Mouse (Mus musculus) intestine, postnatal 0 days (tissue): ENCODE measurements around the gene Tyro3. TPM values are rescaled to one million over a fixed set of nuclear protein-coding genes. Genes with fewer than 3 reads are reported as not detected.

ENCODE experiments used
- ATAC-seq: fragments of 200-750 bp; cut with Nextera tagmentation; 2 replicates; pipeline ENCODE4 v1.8.0; 2017; ENCODE audit warnings: mild to moderate bottlenecking, moderate TSS enrichment, moderate library complexity
- H3K27ac ChIP-seq: fragments of 300-500 bp; sonication (generic); 2 replicates; pipeline ENCODE4 v1.5.1; 2014; ENCODE audit warnings: mild to moderate bottlenecking, low read depth, low read length, moderate library complexity
- H3K27me3 ChIP-seq: fragments of 300-500 bp; sonication (generic); replicated peaks from 2 replicates; pipeline ENCODE4 v1.6.1; 2014; ENCODE audit warnings: low read length, mixed read lengths; ENCODE audit not compliant: control insufficient read depth, insufficient read depth
- H3K36me3 ChIP-seq: fragments of 300-500 bp; sonication (generic); 2 replicates; pipeline ENCODE4 v1.6.1; 2014; ENCODE audit warnings: mild to moderate bottlenecking, moderate library complexity; ENCODE audit not compliant: control insufficient read depth, insufficient read depth
- H3K4me1 ChIP-seq: fragments of 300-500 bp; sonication (generic); replicated peaks from 2 replicates; pipeline ENCODE4 v1.6.1; 2014; ENCODE audit warnings: antibody characterized with exemption, low read length, mixed read lengths; ENCODE audit not compliant: control insufficient read depth, insufficient read depth
- H3K4me2 ChIP-seq: fragments of 300-500 bp; sonication (generic); replicated peaks from 2 replicates; pipeline ENCODE4 v1.6.1; 2014; ENCODE audit warnings: low read depth, mild to moderate bottlenecking, moderate library complexity
- H3K4me3 ChIP-seq: fragments of 300-500 bp; sonication (generic); 2 replicates; pipeline ENCODE4 v1.5.1; 2014; ENCODE audit warnings: low read depth, low read length
- H3K9ac ChIP-seq: fragments of 300-500 bp; sonication (generic); 2 replicates; pipeline ENCODE4 v1.6.1; 2014; ENCODE audit warnings: mild to moderate bottlenecking, low read depth, low read length
- H3K9me3 ChIP-seq: fragments of 300-500 bp; sonication (generic); 2 replicates; pipeline ENCODE4 v1.6.1; 2016; ENCODE audit warnings: mixed run types; ENCODE audit not compliant: control insufficient read depth
- CTCF ChIP-seq: sonication (generic); IDR thresholded peaks from 2 replicates; pipeline ENCODE4 v1.5.1; 2016; ENCODE audit warnings: low read depth, mild to moderate bottlenecking, control low read depth, antibody characterized with exemption, moderate library complexity
- WGBS: fragments of 180-500 bp; shearing (Covaris S2); extraction: QIAGEN DNeasy Blood & Tissue Kit; methylation state at CpG from one replicate; pipeline ENCODE4 v1.1.7; 2014; 5-methylcytosine and 5-hydroxymethylcytosine counted together
- polyA plus RNA-seq: library from polyadenylated mRNA; unstranded; fragments of >200 nt; fragmentation: Nextera tagmentation; extraction: Ambion mirVana; gene quantifications from 2 replicates; pipeline ENCODE4 v1.2.1, GENCODE M21; 2015

Tyro3 gene
- polyA plus RNA-seq, 1 experiment from 2014 or later = 4.5 TPM

GRCm38 (mm10) chr2:119803618-119804274, 6.2 kb downstream of the Tyro3 start:
- no peak for ATAC-seq
- Histone ChIP-seq H3K27ac (no peak overlapping the region), H3K9ac (no peak overlapping the region), H3K36me3 (0 out of 2 replicates have a peak, but pooled peaks cover 5% of the 10 kb centered on the region), H3K4me3 (no peak overlapping the region), H3K4me1 (no peaks in the 10 kb centered on the region), H3K9me3 (no peaks in the 10 kb centered on the region), H3K4me2 (no peak overlapping the region), H3K27me3 (no peaks in the 10 kb centered on the region)
- no peak for TF ChIP-seq CTCF
- 64% methylated on average over 6 of the region's 6 CpGs for WGBS

GRCm38 (mm10) chr2:119804275-119804628, 6.7 kb downstream of the Tyro3 start:
- 76% methylated on average over 5 of the region's 5 CpGs for whole genome bisulfite sequencing
- no peak overlapping the region for H3K4me2 ChIP-seq
- H3K27ac ChIP-seq = no peak overlapping the region
- H3K4me1 ChIP-seq = no peaks in the 10 kb centered on the region
- no peak for ATAC-seq
- H3K4me3 ChIP-seq = no peak overlapping the region
- H3K36me3 ChIP-seq = peaks cover 5% of the 10 kb centered on the region; the same call in 1 of the 2 replicates
- no peak overlapping the region for H3K9ac ChIP-seq
- no peaks in the 10 kb centered on the region for H3K9me3 ChIP-seq
- H3K27me3 ChIP-seq = no peaks in the 10 kb centered on the region
- no peak for TF ChIP-seq CTCF

- Histone ChIP-seq H3K4me3 (no peak overlapping the region), H3K4me2 (no peak overlapping the region), H3K9ac (no peak overlapping the region), H3K27me3 (no peaks in the 10 kb centered on the region), H3K4me1 (no peaks in the 10 kb centered on the region), H3K9me3 (no peaks in the 10 kb centered on the region), H3K36me3 (peaks cover 6% of the 10 kb centered on the region; the same call in 1 of the 2 replicates), H3K27ac (no peak overlapping the region)
- no peak for TF ChIP-seq CTCF
- no peak for ATAC-seq
- WGBS = 74% methylated on average over 9 of the region's 9 CpGs
Measured at GRCm38 (mm10) chr2:119804776-119805175, 7.2 kb downstream of the Tyro3 start.

DNA sequence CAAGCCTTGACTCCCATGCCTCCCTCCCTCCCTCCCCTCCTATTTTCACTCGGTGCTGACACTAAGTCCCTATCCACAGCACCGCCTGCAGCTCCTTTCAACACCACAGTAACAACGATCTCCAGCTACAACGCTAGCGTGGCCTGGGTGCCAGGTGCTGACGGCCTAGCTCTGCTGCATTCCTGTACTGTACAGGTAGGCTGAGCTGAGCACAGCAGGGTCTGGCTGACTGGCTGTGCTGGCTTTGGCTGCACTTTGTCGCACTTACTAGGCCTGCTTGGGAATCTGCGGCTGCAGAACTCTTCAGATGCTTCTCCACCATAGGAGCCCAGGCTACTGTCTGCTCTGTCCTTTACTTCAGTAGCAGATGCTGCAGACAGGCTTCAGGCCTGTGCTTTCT, 8.0 kb downstream of the Tyro3 start:
- no peak overlapping the region for H3K4me2 ChIP-seq
- TF ChIP-seq CTCF = no peak
- no peak overlapping the region for H3K27ac ChIP-seq
- no peaks in the 10 kb centered on the region for H3K4me1 ChIP-seq
- no peak for ATAC-seq
- 72% methylated on average over 8 of the region's 8 CpGs for WGBS
- H3K36me3 ChIP-seq = peaks cover 12% of the 10 kb centered on the region; the same call in 1 of the 2 replicates
- H3K27me3 ChIP-seq = no peaks in the 10 kb centered on the region
- no peak overlapping the region for H3K9ac ChIP-seq
- no peak overlapping the region for H3K4me3 ChIP-seq
- H3K9me3 ChIP-seq = no peaks in the 10 kb centered on the region

DNA sequence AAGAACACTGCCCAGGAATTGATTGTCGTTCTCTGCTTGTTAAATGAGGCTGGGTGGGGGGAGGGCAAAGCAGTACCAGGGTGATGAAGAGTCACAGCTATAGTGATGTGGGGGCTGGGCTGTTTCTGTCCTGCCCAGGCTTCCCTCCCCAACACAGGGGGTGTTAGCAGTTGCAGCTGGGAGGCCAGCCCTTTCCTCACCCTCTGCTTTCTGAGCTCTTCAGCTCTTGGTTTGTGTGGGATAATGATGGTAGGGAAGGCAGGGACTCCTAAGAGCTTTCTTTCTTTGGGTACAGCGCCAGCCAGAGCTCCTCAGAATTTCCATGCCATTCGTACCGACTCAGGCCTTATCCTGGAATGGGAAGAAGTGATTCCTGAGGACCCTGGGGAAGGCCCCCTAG, 10.9 kb downstream of the Tyro3 start:
- H3K27me3 ChIP-seq = no peaks in the 10 kb centered on the region
- WGBS = 63% methylated on average over 4 of the region's 4 CpGs
- H3K4me2 ChIP-seq = no peak overlapping the region
- H3K4me3 ChIP-seq = no peak overlapping the region
- no peak for TF ChIP-seq CTCF
- no peak overlapping the region for H3K27ac ChIP-seq
- no peak for ATAC-seq
- no peak overlapping the region for H3K9ac ChIP-seq
- H3K36me3 ChIP-seq = peaks cover 14% of the 10 kb centered on the region; the same call in 1 of the 2 replicates
- H3K4me1 ChIP-seq = no peaks in the 10 kb centered on the region
- H3K9me3 ChIP-seq = no peaks in the 10 kb centered on the region

GRCm38 (mm10) chr2:119808881-119809280, 11.3 kb downstream of the Tyro3 start:
- Histone ChIP-seq H3K36me3 (peaks cover 14% of the 10 kb centered on the region; the same call in 1 of the 2 replicates), H3K27me3 (no peaks in the 10 kb centered on the region), H3K4me1 (no peaks in the 10 kb centered on the region), H3K4me3 (no peak overlapping the region), H3K9me3 (no peaks in the 10 kb centered on the region), H3K9ac (no peak overlapping the region), H3K27ac (no peak overlapping the region), H3K4me2 (no peak overlapping the region)
- TF ChIP-seq CTCF = no peak
- no peak for ATAC-seq
- WGBS = 46% methylated on average over 4 of the region's 4 CpGs
